Mouse (Mus musculus) left cerebral cortex, adult 2 months (tissue): ENCODE measurements around the gene Zkscan17. TPM values are rescaled to one million over a fixed set of nuclear protein-coding genes. Genes with fewer than 3 reads are reported as not detected.
"Not testable (repeated sequence)": the region's sequence is repeated elsewhere in the genome, so short reads cannot be mapped to it uniquely, and the experiment has no call there.

Experiments
- DNase-seq, 2 experiments: peaks; one replicate each; pipeline ENCODE4 v3.0.0; 2021 to 2022; ENCODE audit warnings: low spot score in 2 of 2, mixed read lengths in 1 of 2; ENCODE audit errors: extremely low spot score in 1 of 2
- H3K27ac ChIP-seq: fragments of 200-600 bp; 2 replicates; pipeline ENCODE4 v1.8.1; 2022
- H3K4me3 ChIP-seq: fragments of 200-600 bp; 2 replicates; pipeline ENCODE4 v1.8.1; 2022
- CTCF ChIP-seq: fragments of 200-600 bp; IDR thresholded peaks from 2 replicates; pipeline ENCODE4 v1.8.1; 2022; ENCODE audit warnings: antibody characterized with exemption, mild to moderate bottlenecking, moderate library complexity
- intact Hi-C: fragments of 180-260 bp; cut with DNase I; formaldehyde crosslinking; loops from one replicate; pipeline ENCODE4 v1.15.1; 2025
- long read RNA-seq, 2 experiments: library from polyadenylated mRNA; stranded (forward); transcript quantifications; one replicate each; pipeline ENCODE4 v2.0.0; 2021; ENCODE audit warnings: borderline mapping rate in 2 of 2
- total RNA-seq, 2 experiments: library from RNA; stranded (reverse); gene quantifications; 2 replicates each; pipeline ENCODE4 v1.2.3; 2021

Gene Zkscan17
- 10 to 100 TPM in 1 of 2 experiments, 1 to 10 TPM in 1; 8.2 to 11.7 TPM for total RNA-seq
- long read RNA-seq, experiment 1, full-length matches to known transcripts: 7 of 12 reads
- long read RNA-seq, experiment 1, partial matches to known transcripts: 1 of 12 reads
- long read RNA-seq, experiment 1, other reads (novel, unspliced or antisense): 4 of 12 reads
- long read RNA-seq, experiment 2, full-length matches to known transcripts: 6 of 14 reads
- long read RNA-seq, experiment 2, partial matches to known transcripts: 2 of 14 reads
- long read RNA-seq, experiment 2, other reads (novel, unspliced or antisense): 6 of 14 reads

DNA sequence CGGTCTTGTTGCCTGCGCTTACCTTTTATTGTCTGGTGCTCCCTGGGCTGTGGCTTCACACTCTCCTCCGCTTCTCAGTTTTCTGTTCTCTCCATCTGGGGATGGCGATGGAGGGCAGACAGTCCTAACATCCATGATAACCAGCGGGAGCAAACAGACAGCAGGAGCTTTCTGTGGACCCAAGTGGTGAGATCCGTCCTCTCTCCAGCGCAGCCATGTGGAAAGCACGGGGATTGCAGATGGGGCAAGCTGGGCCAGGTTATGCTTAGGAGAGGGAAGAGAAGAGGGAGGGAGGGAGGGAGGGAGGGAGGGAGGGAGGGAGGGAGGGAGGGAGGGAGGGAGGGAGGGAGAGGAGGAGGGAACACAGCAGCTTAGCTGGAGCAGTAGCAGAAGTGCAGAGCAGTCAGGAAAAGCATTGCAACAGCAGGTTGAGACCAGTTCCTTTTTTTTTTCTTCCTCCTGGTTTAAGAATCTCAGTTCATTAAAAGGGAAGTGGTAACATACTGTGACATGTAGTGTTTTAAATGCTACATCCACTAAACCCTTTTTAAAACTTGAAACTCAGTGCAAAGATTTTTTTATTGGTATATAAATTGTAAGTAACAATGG lies at the start of gene Zkscan17:
Gene Zkscan17 (minus strand): TSS at position 280 of the 609 bp plus-strand sequence.
- intact Hi-C loops: loop anchor here (2.0 to 10.0 kb wide), 2 partner anchors 16 to 228 kb away; no protein-coding TSS in a partner anchor
- no peak for DNase-seq
- peak; percentile 21 for TF ChIP-seq CTCF
- no peak within 1 kb of the TSS for H3K4me3 ChIP-seq
- no peak within 1 kb of the TSS for H3K27ac ChIP-seq

DNA sequence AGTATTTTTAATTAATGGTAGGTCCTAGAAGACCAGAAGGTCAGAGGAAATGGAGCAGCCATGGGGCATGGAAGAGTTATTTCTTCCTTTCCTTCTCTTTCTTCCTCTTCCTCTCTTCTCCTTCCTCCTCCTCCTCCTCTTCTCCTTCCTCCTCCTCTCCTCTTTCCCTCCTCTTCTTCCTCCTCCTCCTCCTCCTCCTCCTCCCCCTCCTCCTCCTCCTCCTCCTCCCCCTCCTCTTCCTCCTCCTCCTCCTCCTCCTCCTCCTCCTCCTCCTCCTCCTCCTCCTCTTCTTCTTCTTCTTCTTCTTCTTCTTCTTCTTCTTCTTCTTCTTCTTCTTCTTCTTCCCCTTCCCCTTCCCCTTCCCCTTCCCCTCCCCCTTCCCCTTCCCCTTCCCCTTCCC lies 49.6 kb upstream of the Zkscan17 start, which contains the start of gene Olfr222:
Gene Olfr222 (minus strand): TSS at position 101 of the 400 bp plus-strand sequence.
- DNase-seq, H3K27ac ChIP-seq, H3K4me3 ChIP-seq, intact Hi-C loops: not testable (repeated sequence)

DNA sequence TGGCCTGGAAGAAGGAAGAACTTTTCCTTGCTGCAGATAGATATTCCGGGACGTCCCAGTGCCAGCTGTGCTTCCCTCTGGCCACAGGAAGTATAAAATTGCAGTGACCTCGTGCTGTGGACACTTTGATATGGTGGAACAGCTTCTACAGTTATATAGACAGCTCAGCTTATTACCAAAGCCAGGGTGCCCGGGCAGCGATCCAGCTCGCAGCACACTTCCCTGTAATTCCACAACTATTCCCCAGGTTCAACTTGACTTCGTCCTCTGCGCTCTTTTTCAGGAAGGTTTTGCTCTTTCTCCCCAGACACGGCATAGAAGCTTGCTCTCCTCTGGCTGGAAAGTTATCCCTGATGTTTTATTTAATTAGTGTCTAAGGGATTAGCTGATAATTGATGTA lies 49.2 kb upstream of the Zkscan17 start:
- intact Hi-C loops: no loop called here
- no peak for TF ChIP-seq CTCF
- no peak for DNase-seq
- H3K4me3 ChIP-seq: no peak overlapping the region
- H3K27ac ChIP-seq: no peak overlapping the region

DNA sequence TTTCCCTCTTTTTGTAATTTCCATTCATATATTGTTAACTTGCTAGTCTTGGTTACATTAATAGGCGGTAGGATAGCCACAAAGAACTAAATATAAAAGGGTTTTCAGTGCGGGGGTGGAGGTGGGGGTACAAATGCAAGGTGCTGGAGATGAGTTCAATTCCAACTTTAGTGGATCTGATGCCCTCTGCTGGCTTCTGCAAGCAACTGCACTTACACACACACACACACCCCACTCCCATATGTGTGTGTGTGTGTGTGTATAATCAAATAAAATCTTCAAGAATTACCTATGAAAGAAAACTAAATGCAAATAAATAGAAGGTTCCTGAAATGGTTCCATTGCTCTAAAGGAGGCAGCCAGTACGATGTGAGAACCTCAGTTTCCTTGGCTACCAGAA lies 42.8 kb upstream of the Zkscan17 start:
- DNase-seq: no peak
- peak; percentile 61 for TF ChIP-seq CTCF
- Histone ChIP-seq H3K4me3 (no peak overlapping the region), H3K27ac (no peak overlapping the region)
- intact Hi-C loops: loop anchor here (1.0 kb wide), 1 partner anchor 44 kb away; no protein-coding TSS in a partner anchor

DNA sequence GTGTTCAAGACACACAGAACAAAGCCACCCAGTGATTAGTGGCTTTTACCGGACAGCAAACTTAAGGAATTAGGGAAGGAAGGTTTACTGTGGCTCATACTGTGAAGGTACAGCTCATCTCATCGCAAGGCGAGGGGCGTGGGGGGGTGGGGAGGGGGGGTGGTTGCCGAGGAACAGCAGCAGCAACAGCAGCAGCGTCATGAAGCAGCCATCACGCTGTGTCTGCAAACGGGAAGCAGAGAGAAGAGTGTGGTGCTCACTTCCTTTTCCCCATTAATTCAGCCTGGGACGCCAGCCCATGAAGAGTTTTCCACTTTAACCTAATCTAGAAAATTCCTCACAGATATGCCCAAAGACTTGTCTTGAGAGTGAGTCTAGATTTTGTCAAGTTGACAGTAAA lies 36.3 kb upstream of the Zkscan17 start:
- intact Hi-C loops: no loop called here
- no peak for DNase-seq
- Histone ChIP-seq H3K27ac (no peak overlapping the region), H3K4me3 (no peak overlapping the region)
- no peak for TF ChIP-seq CTCF

DNA sequence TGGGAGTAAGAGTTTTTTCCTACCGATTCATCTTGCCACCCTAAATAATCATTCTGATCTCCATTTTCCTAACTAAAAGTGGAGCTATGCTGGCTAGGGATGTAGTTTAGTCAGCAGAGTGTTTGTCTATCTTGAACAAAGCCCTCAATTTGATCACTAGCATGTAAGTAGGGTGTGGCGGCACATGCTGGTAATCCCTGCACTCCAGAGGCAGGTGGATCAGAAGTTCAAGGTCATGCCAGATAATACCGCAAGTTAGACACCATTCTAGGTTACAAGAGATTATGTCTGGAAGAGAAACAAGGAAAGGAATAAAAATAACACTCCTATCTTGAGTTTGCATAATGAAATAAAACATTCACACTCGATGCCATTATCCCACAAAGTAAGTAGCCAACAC lies 35.8 kb upstream of the Zkscan17 start:
- DNase-seq: no peak
- no peak overlapping the region for H3K4me3 ChIP-seq
- intact Hi-C loops: no loop called here
- TF ChIP-seq CTCF: no peak
- H3K27ac ChIP-seq: no peak overlapping the region

DNA sequence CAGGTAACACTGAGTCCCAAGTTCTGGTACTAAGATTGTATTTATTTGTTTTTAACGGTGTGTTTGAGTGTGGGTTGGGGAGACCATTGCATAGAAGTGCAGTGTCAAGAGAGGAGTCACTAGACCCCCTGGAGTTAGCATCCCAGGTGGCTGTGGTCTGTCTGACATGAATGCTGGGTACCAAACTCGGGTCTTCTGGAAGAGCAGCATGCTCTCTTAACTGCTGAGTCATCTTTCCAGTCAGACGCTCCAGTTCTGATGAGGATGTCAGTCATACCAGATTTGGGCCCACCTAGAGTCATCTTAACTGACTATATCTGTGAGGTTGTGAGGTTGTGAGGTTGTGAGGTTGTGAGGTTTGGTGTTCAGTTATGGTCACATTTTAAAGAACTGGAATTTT lies 34.4 kb upstream of the Zkscan17 start:
- no peak for DNase-seq
- intact Hi-C loops: no loop called here
- H3K27ac ChIP-seq: no peak overlapping the region
- H3K4me3 ChIP-seq: no peak overlapping the region
- no peak for TF ChIP-seq CTCF

DNA sequence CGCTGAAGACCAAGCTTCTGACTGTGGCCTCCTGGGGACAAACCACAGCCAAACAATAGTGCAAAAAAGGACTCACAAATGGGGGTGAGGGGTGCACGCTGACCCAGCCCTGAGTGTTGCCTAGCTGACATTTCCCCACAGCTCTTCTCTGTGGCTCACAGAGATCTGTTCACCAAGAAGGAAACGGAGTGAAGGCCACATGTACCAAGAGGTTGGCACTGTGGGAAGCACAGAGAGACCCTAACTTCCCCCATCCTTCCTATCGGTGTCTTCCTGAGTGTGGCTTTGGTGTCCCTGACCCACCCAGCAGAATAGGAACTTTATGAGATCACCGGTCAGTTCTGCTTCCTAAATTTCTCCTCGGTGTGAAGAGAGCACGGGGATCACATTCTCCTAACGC lies 28.0 kb upstream of the Zkscan17 start:
- TF ChIP-seq CTCF: no peak
- DNase-seq: no peak
- Histone ChIP-seq H3K4me3 (no peak overlapping the region), H3K27ac (no peak overlapping the region)
- intact Hi-C loops: no loop called here

DNA sequence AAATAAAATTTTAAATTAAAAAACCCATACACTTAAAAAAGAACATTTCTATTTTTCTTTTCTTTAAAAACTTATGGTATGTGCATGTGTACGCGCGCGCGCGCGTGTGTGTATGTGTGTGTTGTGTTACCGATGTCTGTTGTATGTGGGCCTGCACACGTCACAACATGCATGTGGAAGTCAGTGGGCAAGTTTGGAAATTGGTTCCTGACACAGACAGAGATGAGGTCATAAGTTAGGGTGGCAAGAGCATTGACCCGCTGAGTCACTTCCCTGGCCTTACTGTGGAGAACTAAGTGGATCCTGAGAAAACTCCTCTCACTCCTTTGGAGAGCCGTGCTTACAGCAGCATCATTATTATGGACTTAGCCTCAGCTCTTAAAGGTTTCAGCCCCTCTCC lies 27.6 kb upstream of the Zkscan17 start:
- Histone ChIP-seq H3K27ac (no peak overlapping the region), H3K4me3 (no peak overlapping the region)
- TF ChIP-seq CTCF: no peak
- no peak for DNase-seq
- intact Hi-C loops: no loop called here

DNA sequence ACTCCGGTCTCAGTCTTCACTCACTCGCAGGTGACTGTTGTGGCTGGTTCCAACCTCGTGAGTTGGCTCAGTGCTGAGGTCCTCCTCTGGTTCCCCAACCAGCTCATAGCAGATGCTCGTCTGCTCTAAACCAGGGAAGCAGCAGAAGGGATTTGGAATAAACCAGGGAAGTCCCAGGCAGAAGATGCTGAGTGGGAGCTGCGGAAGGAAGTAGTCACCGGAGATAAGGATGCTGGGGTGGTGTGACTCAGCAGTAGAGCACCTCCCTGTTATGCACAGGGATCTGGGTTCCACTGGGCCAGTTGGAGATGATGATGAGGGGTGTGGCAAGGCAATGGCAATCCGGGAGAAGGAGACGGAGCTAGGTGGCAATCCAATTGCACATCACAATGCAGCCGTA lies 17.5 kb upstream of the Zkscan17 start:
- H3K4me3 ChIP-seq: no peak overlapping the region
- H3K27ac ChIP-seq: no peak overlapping the region
- DNase-seq: peak in 1 of 2 experiments; percentile 34
- TF ChIP-seq CTCF: no peak
- intact Hi-C loops: no loop called here

DNA sequence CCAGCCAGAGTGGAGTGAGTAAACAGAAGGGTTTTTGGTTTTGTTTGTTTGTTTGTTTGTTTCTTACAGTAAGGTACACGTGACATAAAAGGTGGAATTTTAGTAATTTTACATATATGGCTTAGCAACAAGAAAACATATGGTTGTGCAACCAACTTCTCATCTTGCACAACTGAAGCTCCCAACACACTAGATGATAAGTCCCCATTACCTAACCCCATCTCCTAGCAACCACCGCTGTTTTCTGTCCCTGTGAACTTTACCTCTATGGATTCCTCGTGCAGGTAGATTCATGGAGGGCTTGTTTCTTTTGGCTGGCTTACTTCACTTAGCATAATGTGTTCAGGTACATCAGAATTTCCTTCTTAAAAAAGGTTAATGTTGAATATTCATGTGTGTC lies 16.8 kb upstream of the Zkscan17 start:
- no peak overlapping the region for H3K4me3 ChIP-seq
- H3K27ac ChIP-seq: no peak overlapping the region
- no peak for DNase-seq
- intact Hi-C loops: loop anchor here (2.0 kb wide), 1 partner anchor 17 kb away; the partner anchor contains the start of gene Zkscan17
- TF ChIP-seq CTCF: no peak

DNA sequence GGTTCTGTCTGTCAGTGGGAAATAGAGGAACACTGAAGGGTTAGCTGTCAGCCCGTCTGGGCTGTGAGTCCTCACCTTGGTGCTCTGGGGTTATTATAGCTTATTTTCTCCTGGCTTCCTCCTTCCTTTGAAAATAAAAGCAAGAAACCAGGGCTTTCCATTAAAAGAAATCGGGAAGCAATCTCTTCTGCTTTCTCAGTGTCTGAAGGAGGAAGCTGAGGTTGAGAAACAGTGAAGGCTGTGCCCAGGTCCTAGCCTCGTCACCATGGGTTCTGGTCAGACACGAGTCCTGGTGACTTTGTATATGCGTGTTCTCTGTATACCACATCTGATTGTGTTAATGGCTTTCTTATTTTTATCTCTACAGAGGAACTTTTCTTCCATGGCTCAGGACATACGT lies 15.9 kb upstream of the Zkscan17 start:
- H3K4me3 ChIP-seq: no peak overlapping the region
- H3K27ac ChIP-seq: peak overlapping the region; percentile 54; the same call in 1 of the 2 replicates
- intact Hi-C loops: loop anchor here (2.0 kb wide), 1 partner anchor 16 kb away; the partner anchor contains the start of gene Zkscan17
- no peak for DNase-seq
- no peak for TF ChIP-seq CTCF
